Mouse (Mus musculus): ENCODE measurements at regions not wholly inside any gene's neighbourhood (a gene's known extent, or its start where the extent isn't known, plus 50 kb on each side); places are given as distances from the start of the nearest gene placed in this dataset.
"Not testable (repeated sequence)": the region's sequence is repeated elsewhere in the genome, so short reads cannot be mapped to it uniquely, and the experiment has no call there.

- H3K36me3 ChIP-seq (ENCODE audit: control insufficient read depth, insufficient read depth); H3K4me2 ChIP-seq (ENCODE audit: low read depth); H3K79me2 ChIP-seq (ENCODE audit: control insufficient read depth, insufficient read depth); H3K27me3 ChIP-seq (ENCODE audit: control insufficient read depth, insufficient read depth, insufficient read length); H3K4me3 ChIP-seq; H3ac ChIP-seq (ENCODE audit: control insufficient read depth, insufficient read length): not testable (repeated sequence)
Measured at GRCm38 (mm10) chr17:17197229-17197628, 76.0 kb downstream of the Zfp97 start.

GRCm38 (mm10) chr17:17229069-17229468, 107.9 kb downstream of the Zfp97 start:
- TF ChIP-seq CEBPB (IDR thresholded peaks at IDR 0.05; ENCODE audit: insufficient read depth, poor library complexity, severe bottlenecking) = no peak
- no peak for TF ChIP-seq MAX (IDR thresholded peaks at IDR 0.05; ENCODE audit: low read depth)
- no peak for TF ChIP-seq E2F4 (IDR thresholded peaks at IDR 0.05; ENCODE audit: insufficient read depth)
- no peaks in the 10 kb centered on the region for H3K36me3 ChIP-seq (ENCODE audit: control insufficient read depth, insufficient read depth)
- H3ac ChIP-seq (ENCODE audit: control insufficient read depth, insufficient read length) = no peak overlapping the region
- no peak overlapping the region for H3K4me2 ChIP-seq (ENCODE audit: low read depth)
- H3K79me2 ChIP-seq (ENCODE audit: control insufficient read depth, insufficient read depth) = no peaks in the 10 kb centered on the region
- no peak overlapping the region for H3K4me3 ChIP-seq
- no peaks in the 10 kb centered on the region for H3K27me3 ChIP-seq (ENCODE audit: control insufficient read depth, insufficient read depth, insufficient read length)

GRCm38 (mm10) chr17:17234329-17235185, 113.3 kb downstream of the Zfp97 start:
- not testable (repeated sequence) for H3ac ChIP-seq (ENCODE audit: control insufficient read depth, insufficient read length); H3K27me3 ChIP-seq (ENCODE audit: control insufficient read depth, insufficient read depth, insufficient read length); H3K36me3 ChIP-seq (ENCODE audit: control insufficient read depth, insufficient read depth)
- TF ChIP-seq SRF (IDR thresholded peaks at IDR 0.05; ENCODE audit: control insufficient read depth, insufficient read length, low read depth) = peak; percentile 35
- peaks cover 16% of the 10 kb centered on the region for H3K79me2 ChIP-seq (ENCODE audit: control insufficient read depth, insufficient read depth)
- peak overlapping the region; percentile 40 for H3K4me3 ChIP-seq
- peak overlapping the region; percentile 72 for H3K4me2 ChIP-seq (ENCODE audit: low read depth)

- Histone ChIP-seq H3K79me2 (ENCODE audit: control insufficient read depth, insufficient read depth) (peaks cover 16% of the 10 kb centered on the region), H3K4me2 (ENCODE audit: low read depth) (peak overlapping the region; percentile 72), H3K4me3 (peak overlapping the region; percentile 40)
- not testable (repeated sequence) for H3ac ChIP-seq (ENCODE audit: control insufficient read depth, insufficient read length); H3K36me3 ChIP-seq (ENCODE audit: control insufficient read depth, insufficient read depth); H3K27me3 ChIP-seq (ENCODE audit: control insufficient read depth, insufficient read depth, insufficient read length)
Measured at GRCm38 (mm10) chr17:17235186-17235482, 113.9 kb downstream of the Zfp97 start.
